Mouse (Mus musculus) lung, adult 18-20 months (tissue): ENCODE results near the gene Sox5.

Experiments
- DNase-seq, 2 experiments: peaks; one replicate each; pipeline ENCODE4 v3.0.0; 2022; ENCODE audit warnings: mixed read lengths in 2 of 2

The Sox5 gene

GRCm38 (mm10) chr6:144168696-144169476, 612.9 kb downstream of the Sox5 start:
- no peak for DNase-seq

DNA sequence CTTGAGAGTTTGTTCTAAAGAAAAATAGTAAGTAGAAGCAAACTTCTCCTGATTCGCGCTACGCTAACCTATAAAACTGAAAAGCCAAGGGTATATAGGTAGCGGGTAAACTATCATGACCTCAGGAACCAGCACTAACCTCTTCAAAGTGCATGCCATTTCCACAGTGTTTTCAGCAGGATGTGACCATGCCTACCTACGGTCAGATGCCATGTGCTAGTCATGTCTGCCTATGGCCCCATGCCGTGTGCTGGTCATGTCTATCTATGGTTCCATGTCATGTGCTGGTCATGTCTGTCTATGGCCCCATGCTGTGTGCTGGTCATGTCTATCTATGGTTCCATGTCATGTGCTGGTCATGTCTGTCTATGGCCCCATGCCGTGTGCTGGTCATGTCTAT, 614.7 kb downstream of the Sox5 start:
- no peak for DNase-seq

DNA sequence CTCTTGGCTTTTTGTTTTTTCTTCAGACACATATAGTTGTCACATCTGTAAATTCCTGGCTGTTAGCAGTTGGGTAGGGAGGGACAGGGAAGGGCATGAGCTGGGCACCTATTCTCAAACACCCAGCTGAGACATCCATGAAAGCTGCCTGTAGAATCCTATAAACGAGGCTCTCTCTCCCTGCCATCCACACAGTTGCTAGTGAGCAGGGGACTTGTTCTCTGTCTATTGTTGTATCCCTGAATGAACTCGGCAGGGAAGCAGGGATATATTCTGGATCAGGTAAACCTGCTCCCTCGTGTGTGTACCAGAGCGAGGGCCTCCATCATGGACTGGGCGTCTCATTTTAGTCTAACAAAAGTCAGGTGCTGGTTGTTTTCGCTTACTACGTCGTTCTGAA, 615.1 kb downstream of the Sox5 start:
- no peak for DNase-seq

DNA sequence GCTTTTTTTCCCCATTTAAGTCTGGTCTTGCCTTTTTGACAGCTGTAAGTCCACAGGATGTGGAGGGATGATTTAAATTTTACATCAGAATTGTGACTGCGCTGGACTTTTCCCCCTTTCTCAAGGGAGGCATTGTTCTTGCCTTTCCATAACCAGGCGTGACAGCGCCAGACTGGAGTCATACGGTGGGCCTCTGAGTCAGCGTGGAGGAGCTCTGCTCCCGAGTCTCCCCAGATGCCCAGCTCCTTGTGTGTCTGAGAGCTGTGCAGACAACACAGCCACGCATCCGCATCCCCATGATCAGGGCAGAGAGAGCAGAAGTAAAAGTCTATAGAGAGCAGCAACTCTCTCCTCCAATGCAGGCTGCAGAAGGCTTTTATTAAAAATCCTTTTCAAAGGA, 615.7 kb downstream of the Sox5 start:
- no peak for DNase-seq

- no peak for DNase-seq
Observed at GRCm38 (mm10) chr6:144163501-144163900, 618.3 kb downstream of the Sox5 start.

DNA sequence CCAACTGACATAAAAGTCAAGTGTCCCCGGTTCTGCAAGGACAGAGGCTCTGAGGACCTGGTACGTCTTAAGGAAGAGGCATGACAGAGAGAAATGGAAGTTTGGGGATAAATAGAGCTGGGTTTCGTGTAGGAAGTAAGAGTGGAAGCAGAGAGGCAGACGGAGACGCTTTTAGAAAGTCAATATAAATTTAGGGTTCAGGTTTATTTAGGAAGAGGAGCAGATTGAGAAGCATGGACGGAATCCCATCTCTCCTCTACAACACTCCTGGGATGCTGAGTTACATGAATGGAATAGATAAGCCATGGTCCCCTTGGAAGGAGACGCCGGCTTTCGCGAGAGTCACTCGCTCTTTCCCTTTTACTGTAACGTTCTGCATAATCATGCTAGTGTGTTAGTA, 623.1 kb downstream of the Sox5 start:
- DNase-seq = no peak

GRCm38 (mm10) chr6:144154892-144155424, 626.8 kb downstream of the Sox5 start:
- DNase-seq = no peak

DNA sequence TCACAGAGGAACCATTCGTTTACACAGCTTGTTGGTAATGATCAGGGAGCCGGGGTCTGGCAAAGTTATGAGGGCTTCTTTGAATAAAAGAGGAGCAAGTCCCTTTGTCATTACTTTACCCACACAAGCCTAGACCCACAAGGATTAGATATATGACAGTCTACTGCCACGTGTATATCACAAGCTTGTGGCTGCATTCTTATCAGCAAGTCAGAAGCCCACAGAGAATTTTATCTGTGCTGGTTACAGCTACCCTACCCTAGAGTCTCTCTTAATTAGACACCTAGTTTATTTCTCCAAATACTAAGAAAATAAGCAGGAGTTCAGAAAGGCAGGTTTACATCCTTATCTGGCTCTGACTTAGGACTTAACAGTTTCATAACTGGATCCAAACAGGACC, 629.8 kb downstream of the Sox5 start:
- no peak for DNase-seq

DNA sequence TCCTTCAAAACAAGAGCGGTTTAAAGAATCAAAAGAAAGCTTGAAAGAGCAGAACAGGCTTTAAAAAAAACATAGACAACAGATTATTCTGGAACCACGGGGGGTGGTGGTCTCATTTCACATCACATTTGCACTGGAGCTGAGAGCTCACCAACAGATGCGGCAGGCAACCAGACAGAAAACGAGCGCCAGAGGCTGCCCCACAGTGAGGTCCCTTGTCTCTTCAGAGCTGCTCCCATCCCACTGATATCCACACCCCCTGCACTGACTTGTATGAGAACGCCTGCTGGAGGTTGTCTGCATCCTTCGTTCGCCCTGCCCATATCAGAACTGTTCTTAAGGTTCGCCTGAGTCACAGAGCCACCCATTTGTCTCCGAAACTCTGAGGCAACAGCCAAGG, 630.7 kb downstream of the Sox5 start:
- DNase-seq = no peak

DNA sequence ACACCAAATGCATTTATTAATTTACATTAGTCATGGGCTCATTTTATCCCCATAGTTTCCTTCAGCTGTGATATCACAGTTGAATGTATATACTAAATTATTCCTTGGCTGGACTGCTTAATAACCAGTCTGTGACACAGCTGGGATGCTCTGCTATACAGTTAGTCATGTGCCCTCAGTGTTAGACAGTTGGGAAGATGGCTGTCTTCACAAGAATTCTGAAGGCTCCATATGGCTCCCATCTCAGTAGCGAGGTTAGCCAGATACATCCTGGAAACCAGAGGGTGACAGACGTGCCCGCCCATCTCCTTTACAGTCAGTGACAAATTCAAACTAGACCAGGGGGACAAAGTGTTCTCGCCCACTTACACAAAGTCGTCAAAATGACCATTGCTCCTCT, 644.4 kb downstream of the Sox5 start:
- no peak for DNase-seq

GRCm38 (mm10) chr6:144136894-144137293, 644.9 kb downstream of the Sox5 start:
- DNase-seq = no peak

DNA sequence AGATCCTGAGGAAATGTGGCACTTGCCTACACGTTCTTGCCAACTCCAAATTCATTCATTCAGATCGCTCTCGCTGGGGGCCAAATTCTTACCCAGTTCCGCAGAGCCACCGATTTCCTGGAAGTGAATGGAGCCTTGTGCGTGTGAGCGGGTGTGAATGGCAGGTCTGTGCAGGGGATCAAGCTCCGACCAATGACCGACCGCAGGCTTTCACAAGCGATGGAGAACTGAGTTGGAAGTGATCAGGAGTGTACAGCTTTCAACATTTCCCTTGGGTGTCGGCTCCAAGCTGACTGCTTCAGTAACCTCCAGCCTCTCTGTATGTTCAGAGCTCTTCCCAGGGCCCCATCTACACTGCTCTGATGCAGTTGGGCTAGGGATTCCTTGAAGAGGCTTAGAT, 651.9 kb downstream of the Sox5 start:
- DNase-seq = no peak

DNA sequence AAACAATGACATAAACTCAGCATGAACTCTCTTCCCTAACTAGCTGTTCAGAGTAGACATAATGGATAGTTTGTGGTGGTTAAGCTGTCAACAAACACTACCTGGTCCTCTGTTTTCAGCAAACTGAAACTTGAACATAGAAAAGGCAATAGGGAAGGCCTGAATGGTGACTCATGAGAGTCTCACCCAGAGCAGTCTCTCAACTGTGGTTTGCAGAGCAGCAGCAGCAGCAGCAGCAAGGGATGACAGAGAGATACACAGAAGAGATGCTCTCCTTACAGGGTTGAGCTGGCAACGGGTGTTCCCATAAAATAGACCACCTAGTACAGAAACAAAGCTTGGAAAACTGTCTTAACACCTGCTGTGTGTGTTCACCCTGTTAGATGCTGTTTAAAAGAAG, 661.8 kb downstream of the Sox5 start:
- DNase-seq = no peak

- no peak for DNase-seq
Observed at GRCm38 (mm10) chr6:144116646-144117045, 665.1 kb downstream of the Sox5 start.

- DNase-seq = no peak
Observed at GRCm38 (mm10) chr6:144111561-144111960, 670.2 kb downstream of the Sox5 start.

DNA sequence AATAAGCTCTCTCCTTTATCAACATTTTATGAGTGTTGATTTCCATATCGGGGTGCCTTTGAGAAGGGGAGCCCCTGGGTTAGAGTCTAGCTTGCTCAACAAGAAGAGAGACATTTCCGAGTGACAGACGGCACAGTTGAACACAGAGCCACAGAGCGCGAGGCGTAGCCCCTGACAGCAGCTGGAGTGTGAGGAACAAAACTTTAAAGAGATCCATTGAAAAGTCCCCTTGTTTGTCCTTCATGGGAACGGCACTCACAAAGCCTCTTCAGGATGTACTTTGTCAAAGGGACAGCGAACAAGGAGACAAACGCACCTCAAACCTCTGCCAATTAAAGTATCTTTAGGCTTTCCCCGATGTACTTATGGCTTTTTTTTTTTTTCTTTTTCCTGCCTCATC, 674.9 kb downstream of the Sox5 start:
- no peak for DNase-seq

GRCm38 (mm10) chr6:144105645-144106044, 676.1 kb downstream of the Sox5 start:
- DNase-seq = no peak

- DNase-seq = no peak
Observed at GRCm38 (mm10) chr6:144103612-144104011, 678.2 kb downstream of the Sox5 start.

GRCm38 (mm10) chr6:144100852-144101251, 680.9 kb downstream of the Sox5 start:
- DNase-seq = no peak

DNA sequence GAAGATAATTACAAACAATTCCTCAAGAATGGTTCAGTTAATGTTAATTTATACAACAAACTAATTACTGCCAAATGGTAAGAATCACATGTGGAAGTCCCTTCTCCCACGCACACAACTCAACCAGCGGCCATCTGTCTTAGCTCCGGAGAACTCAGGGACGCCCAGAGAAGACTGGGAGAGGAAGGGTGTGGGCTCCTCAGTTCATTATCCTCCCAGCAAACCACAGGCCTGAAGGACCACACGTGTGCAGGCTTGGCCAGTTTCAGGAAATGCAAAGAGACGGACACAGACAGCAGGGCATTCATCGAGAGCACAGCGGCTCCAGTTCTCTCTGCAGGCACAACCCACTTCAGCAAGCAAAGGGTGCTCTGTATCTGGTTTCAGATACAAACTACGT, 683.7 kb downstream of the Sox5 start:
- DNase-seq = no peak

GRCm38 (mm10) chr6:144088256-144088655, 693.5 kb downstream of the Sox5 start:
- DNase-seq = no peak

- no peak for DNase-seq
Observed at GRCm38 (mm10) chr6:144086096-144086810, 695.5 kb downstream of the Sox5 start.

GRCm38 (mm10) chr6:144082297-144082696, 699.5 kb downstream of the Sox5 start:
- no peak for DNase-seq

GRCm38 (mm10) chr6:144077826-144078225, 704.0 kb downstream of the Sox5 start:
- no peak for DNase-seq
